In the genomic region with DNA sequence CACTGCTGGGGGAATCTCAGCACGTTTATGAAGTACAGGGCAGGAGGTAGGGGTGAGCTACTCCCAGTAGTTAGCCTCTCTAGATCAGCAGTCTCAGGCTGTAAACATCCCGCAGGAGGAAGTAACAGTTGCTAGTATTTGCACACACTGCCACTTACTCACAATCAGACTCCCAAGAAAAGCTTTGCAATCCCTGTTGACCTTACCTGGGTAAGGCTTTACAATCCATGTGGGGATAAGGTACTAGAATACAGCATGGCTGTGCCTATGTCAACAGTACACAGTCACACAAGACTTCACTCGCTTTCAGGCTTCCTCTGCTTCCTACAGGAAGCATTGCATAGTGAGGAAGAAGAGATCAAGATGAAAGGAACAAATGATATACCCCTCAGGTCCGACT, we compare ENCODE assay signal across 23 mouse cellular contexts.
"Had no signal": no experiment of that assay in that cellular context is flagged by ENCODE, and none has a peak within 500 bp of the region (broad histone marks: within the 10 kb centered on the region; RNA-seq: fewer than 3 reads in every experiment).

No protein-coding gene starts in this region.

- DNase-seq: kidney, adult 11 months; kidney, adult 8-10 months; kidney, postnatal 10 days; kidney, postnatal 36 days; left cerebral cortex, postnatal 4 days; liver, postnatal 0 days; right cerebral cortex, adult 18-20 months; right cerebral cortex, postnatal 14 days; right cerebral cortex, postnatal 4 days; thymus, adult 18-20 months; thymus, postnatal 14 days; thymus, postnatal 4 days had no signal

- H3K36me3 ChIP-seq: limb, embryonic 15.5 days; lung, embryonic 15.5 days; midbrain, embryonic 15.5 days; neural tube, embryonic 15.5 days had no signal

- H3K27ac ChIP-seq: kidney, embryonic 15.5 days; limb, embryonic 12.5 days; limb, embryonic 15.5 days; liver, embryonic 14.5 days; lung, embryonic 15.5 days; macrophage; midbrain, embryonic 12.5 days; midbrain, embryonic 15.5 days; neural tube, embryonic 12.5 days; neural tube, embryonic 15.5 days had no signal

- H3K9ac ChIP-seq: kidney, embryonic 15.5 days; limb, embryonic 12.5 days; limb, embryonic 15.5 days; liver, embryonic 14.5 days; liver, postnatal 0 days; lung, embryonic 15.5 days; midbrain, embryonic 12.5 days; midbrain, embryonic 15.5 days; neural tube, embryonic 12.5 days; neural tube, embryonic 15.5 days had no signal

- H3K4me1 ChIP-seq: limb, embryonic 12.5 days; neural tube, embryonic 12.5 days had no signal

- H3K4me3 ChIP-seq: kidney, embryonic 15.5 days; limb, embryonic 12.5 days; limb, embryonic 15.5 days; lung, embryonic 15.5 days; midbrain, embryonic 12.5 days; midbrain, embryonic 15.5 days; neural tube, embryonic 12.5 days; neural tube, embryonic 15.5 days had no signal

- H3K4me2 ChIP-seq: kidney, embryonic 15.5 days; limb, embryonic 12.5 days; limb, embryonic 15.5 days; liver, embryonic 11.5 days; lung, embryonic 15.5 days; midbrain, embryonic 12.5 days; midbrain, embryonic 15.5 days; neural tube, embryonic 12.5 days; neural tube, embryonic 15.5 days had no signal

- ATAC-seq: liver, postnatal 0 days; midbrain, embryonic 15.5 days had no signal

- H3K9me3 ChIP-seq: kidney, embryonic 15.5 days; limb, embryonic 12.5 days; limb, embryonic 15.5 days; lung, embryonic 15.5 days; midbrain, embryonic 12.5 days; midbrain, embryonic 15.5 days; neural tube, embryonic 12.5 days; neural tube, embryonic 15.5 days had no signal

- H3K27me3 ChIP-seq: kidney, embryonic 15.5 days; limb, embryonic 12.5 days; limb, embryonic 15.5 days; lung, embryonic 15.5 days; midbrain, embryonic 12.5 days; midbrain, embryonic 15.5 days; neural tube, embryonic 12.5 days; neural tube, embryonic 15.5 days had no signal
